Mouse (Mus musculus) spleen, adult 2 months (tissue): ENCODE measurements around the gene Olfr325.

ENCODE experiments used
- CTCF ChIP-seq: fragments of 200-500 bp; IDR thresholded peaks from 2 replicates; pipeline ENCODE4 v1.5.1; 2011; ENCODE audit warnings: mild to moderate bottlenecking, inconsistent platforms; ENCODE audit not compliant: insufficient read depth, insufficient read length, insufficient replicate concordance; ENCODE audit errors: extremely low read depth
- POLR2A ChIP-seq: fragments of 200-500 bp; IDR thresholded peaks from 2 replicates; pipeline ENCODE4 v1.6.1; 2011; ENCODE audit warnings: low read depth, low read length, inconsistent platforms

- TF ChIP-seq POLR2A = no peak
- TF ChIP-seq CTCF = no peak
These were observed 38.4 kb downstream of the Olfr325 start, which contains the start of gene 2210407C18Rik for GRCm38 (mm10) chr11:58615975-58616374.
